Mouse (Mus musculus) embryonic facial prominence, embryonic 13.5 days (tissue): Measurements from ENCODE around the gene Rbm20. TPM values are rescaled to one million over a fixed set of nuclear protein-coding genes. Genes with fewer than 3 reads are reported as not detected.

Experiments used
- ATAC-seq: fragments of 200-750 bp; cut with Nextera tagmentation; 2 replicates; pipeline ENCODE4 v1.8.0; 2017; ENCODE audit warnings: low read depth; ENCODE audit not compliant: insufficient number of reproducible peaks, insufficient read depth, low FRiP score, low TSS enrichment
- H3K27ac ChIP-seq: fragments of 300-500 bp; sonication (generic); 2 replicates; pipeline ENCODE4 v1.5.1; 2015; ENCODE audit warnings: moderate library complexity, mild to moderate bottlenecking, inconsistent platforms
- H3K27me3 ChIP-seq: fragments of 300-500 bp; sonication (generic); 2 replicates; pipeline ENCODE4 v1.6.1; 2015; ENCODE audit warnings: mild to moderate bottlenecking, inconsistent platforms
- H3K36me3 ChIP-seq: fragments of 300-500 bp; sonication (generic); 2 replicates; pipeline ENCODE4 v1.6.1; 2015; ENCODE audit warnings: mild to moderate bottlenecking, inconsistent platforms
- H3K4me1 ChIP-seq: fragments of 300-500 bp; sonication (generic); 2 replicates; pipeline ENCODE4 v1.6.1; 2015; ENCODE audit warnings: inconsistent platforms
- H3K4me2 ChIP-seq: fragments of 300-500 bp; sonication (generic); 2 replicates; pipeline ENCODE4 v1.6.1; 2015; ENCODE audit warnings: moderate library complexity, mild to moderate bottlenecking, inconsistent platforms
- H3K4me3 ChIP-seq: fragments of 300-500 bp; sonication (generic); 2 replicates; pipeline ENCODE4 v1.5.1; 2015; ENCODE audit warnings: mild to moderate bottlenecking, inconsistent platforms
- H3K9ac ChIP-seq: fragments of 300-500 bp; sonication (generic); 2 replicates; pipeline ENCODE4 v1.6.1; 2015; ENCODE audit warnings: mild to moderate bottlenecking, inconsistent platforms
- H3K9me3 ChIP-seq: fragments of 300-500 bp; sonication (generic); 2 replicates; pipeline ENCODE4 v1.6.1; 2016; ENCODE audit warnings: inconsistent platforms
- WGBS: fragments of 180-500 bp; shearing (Covaris S2); methylation state at CpG from one replicate; pipeline ENCODE4 v1.1.7; 2015; ENCODE audit warnings: mixed read lengths; 5-methylcytosine and 5-hydroxymethylcytosine counted together
- polyA plus RNA-seq: library from polyadenylated mRNA; unstranded; fragments of >200 nt; fragmentation: Nextera tagmentation; extraction: Ambion mirVana; gene quantifications from 2 replicates; pipeline ENCODE4 v1.2.1, GENCODE M21; 2015

Gene Rbm20
- polyA plus RNA-seq, 1 experiment from 2014 or later = 4.2 TPM

GRCm38 (mm10) chr19:53741902-53742301 is 64.8 kb downstream of the Rbm20 start:
- H3K4me1 ChIP-seq = peaks cover 3% of the 10 kb centered on the region; the same call in 1 of the 2 replicates
- H3K9ac ChIP-seq = no peak overlapping the region
- H3K36me3 ChIP-seq = no peaks in the 10 kb centered on the region
- H3K27me3 ChIP-seq = no peaks in the 10 kb centered on the region
- H3K4me2 ChIP-seq = no peak overlapping the region
- ATAC-seq = no peak
- H3K4me3 ChIP-seq = no peak overlapping the region
- no peak overlapping the region for H3K27ac ChIP-seq
- no peaks in the 10 kb centered on the region for H3K9me3 ChIP-seq
- WGBS = 61% methylated on average over 3 of the region's 3 CpGs

DNA sequence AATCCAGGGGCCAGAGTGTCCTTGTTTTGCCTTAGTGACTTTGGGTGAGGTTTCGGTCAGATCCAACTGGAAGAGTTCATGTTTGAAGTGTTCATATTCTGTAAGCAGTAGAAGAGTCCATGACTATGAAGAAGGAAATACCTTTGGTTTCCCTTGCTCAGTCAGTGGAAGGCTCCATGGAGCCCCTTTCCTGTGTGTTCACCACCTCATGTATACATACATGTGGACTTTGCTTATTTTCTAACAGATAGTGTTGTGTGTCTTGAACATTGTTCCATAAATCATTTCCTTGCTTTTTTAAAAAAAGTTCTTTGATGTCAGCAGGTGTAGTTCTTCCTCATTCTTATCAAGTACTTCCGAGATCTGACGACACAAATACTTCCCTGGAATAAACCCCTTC is 68.2 kb downstream of the Rbm20 start:
- H3K9ac ChIP-seq = no peak overlapping the region
- H3K4me2 ChIP-seq = no peak overlapping the region
- no peak for ATAC-seq
- no peak overlapping the region for H3K4me3 ChIP-seq
- no peak overlapping the region for H3K27ac ChIP-seq
- H3K4me1 ChIP-seq = peaks cover 3% of the 10 kb centered on the region; the same call in 1 of the 2 replicates
- H3K27me3 ChIP-seq = no peaks in the 10 kb centered on the region
- H3K36me3 ChIP-seq = no peaks in the 10 kb centered on the region
- WGBS = 94% methylated on average over 3 of the region's 3 CpGs
- no peaks in the 10 kb centered on the region for H3K9me3 ChIP-seq

GRCm38 (mm10) chr19:53746116-53746515 is 69.0 kb downstream of the Rbm20 start:
- Histone ChIP-seq H3K4me1 (peaks cover 3% of the 10 kb centered on the region; the same call in 1 of the 2 replicates), H3K9me3 (no peaks in the 10 kb centered on the region), H3K27ac (no peak overlapping the region), H3K36me3 (no peaks in the 10 kb centered on the region), H3K27me3 (no peaks in the 10 kb centered on the region), H3K9ac (no peak overlapping the region), H3K4me2 (no peak overlapping the region), H3K4me3 (no peak overlapping the region)
- 50% methylated on average over 9 of the region's 9 CpGs for WGBS
- ATAC-seq = no peak

DNA sequence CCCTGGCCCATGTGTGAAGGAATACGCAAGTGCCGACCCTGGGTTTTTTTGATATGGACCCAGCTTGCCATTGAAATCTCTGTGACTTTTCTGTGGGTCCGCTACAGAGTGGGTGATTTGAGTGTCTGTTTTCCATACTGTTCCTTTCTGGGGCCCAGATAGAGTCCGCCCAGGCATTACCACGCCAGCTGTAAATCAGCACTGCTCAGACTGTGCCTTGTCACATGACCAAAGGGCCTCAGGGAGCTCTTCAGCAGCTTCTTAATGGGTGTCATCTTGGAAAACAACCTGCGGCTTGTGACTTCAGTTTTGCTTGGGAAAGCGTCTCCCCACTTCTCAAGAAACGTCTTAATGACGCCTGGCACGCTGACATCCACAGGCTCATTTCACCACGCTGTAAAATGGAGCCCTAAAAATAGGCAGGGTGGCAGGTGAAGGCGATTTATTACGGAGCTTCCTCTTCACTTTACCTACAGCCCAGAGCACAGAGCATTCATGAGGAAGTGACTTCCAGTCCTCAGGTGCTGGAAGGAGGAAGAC is 71.2 kb downstream of the Rbm20 start:
- H3K4me2 ChIP-seq = no peak overlapping the region
- no peaks in the 10 kb centered on the region for H3K36me3 ChIP-seq
- no peak overlapping the region for H3K4me3 ChIP-seq
- WGBS = 80% methylated on average over 13 of the region's 13 CpGs
- no peak overlapping the region for H3K9ac ChIP-seq
- no peak overlapping the region for H3K27ac ChIP-seq
- H3K4me1 ChIP-seq = peaks cover 3% of the 10 kb centered on the region; the same call in 1 of the 2 replicates
- no peaks in the 10 kb centered on the region for H3K9me3 ChIP-seq
- no peaks in the 10 kb centered on the region for H3K27me3 ChIP-seq
- ATAC-seq = no peak

DNA sequence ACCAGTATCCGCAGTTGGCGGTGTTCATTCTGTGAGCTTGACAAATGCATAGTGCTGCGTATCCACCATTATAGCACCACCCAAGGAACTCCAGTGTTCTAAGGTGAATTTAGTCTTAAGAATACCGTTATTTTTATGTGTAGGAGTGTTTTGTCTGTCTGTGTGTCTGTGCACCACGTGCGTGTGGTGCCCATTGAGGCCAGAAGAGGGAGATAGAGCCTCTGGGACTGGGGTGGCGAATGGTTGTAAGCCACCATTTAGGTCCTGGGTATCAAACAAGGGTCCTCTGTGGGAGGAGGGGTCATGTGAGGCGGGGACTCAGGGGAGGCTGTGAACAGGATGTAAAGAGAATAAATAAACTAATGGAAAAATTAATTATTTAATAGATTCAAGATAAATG is 72.2 kb downstream of the Rbm20 start:
- H3K4me2 ChIP-seq = no peak overlapping the region
- no peak for ATAC-seq
- H3K4me3 ChIP-seq = no peak overlapping the region
- H3K27me3 ChIP-seq = no peaks in the 10 kb centered on the region
- H3K27ac ChIP-seq = no peak overlapping the region
- no peak overlapping the region for H3K9ac ChIP-seq
- no peaks in the 10 kb centered on the region for H3K9me3 ChIP-seq
- H3K36me3 ChIP-seq = no peaks in the 10 kb centered on the region
- H3K4me1 ChIP-seq = peaks cover 3% of the 10 kb centered on the region; the same call in 1 of the 2 replicates
- WGBS = 95% methylated on average over 8 of the region's 8 CpGs

DNA sequence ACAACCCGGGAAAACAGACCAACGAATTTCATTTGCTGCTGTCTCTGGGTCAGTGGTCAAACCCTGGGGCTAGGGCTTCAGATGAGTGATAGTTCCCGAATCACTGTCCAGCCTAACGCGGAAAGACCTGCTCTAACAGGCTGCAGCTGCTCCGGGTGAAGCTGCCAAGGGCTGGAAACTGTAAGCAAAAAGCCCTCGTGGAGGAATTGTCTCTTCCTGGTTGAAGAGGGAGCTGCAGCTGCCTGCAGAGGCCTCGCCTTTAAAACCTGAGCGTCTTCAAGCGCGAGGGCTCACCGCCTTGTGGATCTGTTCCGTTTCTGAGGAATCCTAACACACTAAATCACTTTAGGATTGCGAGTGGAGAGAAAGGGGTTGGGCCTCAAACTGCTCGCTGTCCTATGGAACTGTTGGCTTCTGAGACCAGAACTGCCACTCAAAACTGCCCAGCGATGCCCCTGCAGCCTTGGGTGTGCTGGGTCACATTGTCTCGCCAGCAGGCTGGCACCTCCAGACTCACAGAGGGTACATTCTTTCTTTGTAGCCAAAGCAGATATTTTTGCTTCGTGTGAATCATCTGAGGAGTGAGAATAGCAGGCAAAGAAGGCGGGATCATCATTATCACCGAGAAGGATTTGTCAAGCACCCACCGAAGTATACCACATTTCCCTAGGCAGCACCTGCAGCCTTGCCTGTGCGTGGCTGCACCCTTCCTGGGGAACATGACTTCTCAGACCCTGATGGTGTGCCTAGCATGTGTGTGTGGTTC is 74.5 kb downstream of the Rbm20 start:
- no peak overlapping the region for H3K4me3 ChIP-seq
- ATAC-seq = no peak
- no peaks in the 10 kb centered on the region for H3K27me3 ChIP-seq
- H3K4me1 ChIP-seq = peaks cover 3% of the 10 kb centered on the region; the same call in 1 of the 2 replicates
- H3K9ac ChIP-seq = no peak overlapping the region
- H3K4me2 ChIP-seq = no peak overlapping the region
- WGBS = 54% methylated on average over 22 of the region's 22 CpGs
- no peaks in the 10 kb centered on the region for H3K36me3 ChIP-seq
- no peaks in the 10 kb centered on the region for H3K9me3 ChIP-seq
- no peak overlapping the region for H3K27ac ChIP-seq

- Histone ChIP-seq H3K4me1 (peaks cover 3% of the 10 kb centered on the region; the same call in 1 of the 2 replicates), H3K27ac (no peak overlapping the region), H3K9ac (no peak overlapping the region), H3K9me3 (no peaks in the 10 kb centered on the region), H3K36me3 (no peaks in the 10 kb centered on the region), H3K27me3 (no peaks in the 10 kb centered on the region), H3K4me2 (no peak overlapping the region), H3K4me3 (no peak overlapping the region)
- 59% methylated on average over 7 of the region's 7 CpGs for WGBS
- no peak for ATAC-seq
Observed at GRCm38 (mm10) chr19:53752993-53753392, 75.9 kb downstream of the Rbm20 start.

DNA sequence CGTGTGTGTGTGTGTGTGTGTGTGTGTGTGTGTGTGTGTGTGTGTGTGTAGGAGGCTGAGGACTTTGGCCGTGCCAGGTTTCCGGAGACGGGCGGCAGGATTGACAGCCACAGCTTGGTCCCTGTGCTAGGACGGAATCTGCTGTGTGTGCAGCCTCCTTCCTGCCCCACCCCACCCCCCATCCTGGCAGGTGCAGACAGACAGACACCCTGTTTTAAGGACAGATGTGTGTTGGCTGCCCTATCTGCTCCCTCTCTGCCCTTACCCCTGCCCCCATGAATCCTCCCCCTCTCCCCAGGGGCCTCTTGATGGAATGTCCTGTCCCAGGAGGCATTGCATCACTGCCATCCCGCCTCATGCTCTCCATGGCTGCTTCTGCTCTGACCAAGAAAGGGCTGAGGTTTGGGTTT is 77.3 kb downstream of the Rbm20 start:
- no peak overlapping the region for H3K27ac ChIP-seq
- H3K9me3 ChIP-seq = no peaks in the 10 kb centered on the region
- no peak for ATAC-seq
- H3K9ac ChIP-seq = no peak overlapping the region
- WGBS = 64% methylated on average over 7 of the region's 7 CpGs
- H3K4me3 ChIP-seq = no peak overlapping the region
- no peaks in the 10 kb centered on the region for H3K36me3 ChIP-seq
- H3K4me2 ChIP-seq = no peak overlapping the region
- H3K27me3 ChIP-seq = no peaks in the 10 kb centered on the region
- peaks cover 3% of the 10 kb centered on the region; the same call in 1 of the 2 replicates for H3K4me1 ChIP-seq

DNA sequence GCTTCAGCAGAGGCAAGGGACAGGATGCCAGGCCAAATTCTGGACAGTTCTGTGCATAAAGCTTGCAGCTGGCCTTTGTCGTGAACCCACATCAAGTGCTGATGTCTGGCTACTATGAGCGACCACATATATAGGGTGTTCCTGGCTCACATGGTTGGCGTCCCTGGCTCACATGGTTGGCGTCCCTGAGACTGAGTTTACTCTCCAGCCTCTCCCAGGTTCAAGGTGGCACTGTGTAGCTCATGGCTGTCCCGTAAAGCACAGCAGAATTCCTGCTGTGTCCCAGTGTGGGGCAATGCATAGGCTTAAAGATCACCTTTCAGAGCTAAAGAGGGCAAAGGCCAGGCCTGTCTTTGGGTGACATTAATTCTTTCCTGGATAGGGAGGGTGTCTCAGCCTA is 78.2 kb downstream of the Rbm20 start:
- Histone ChIP-seq H3K4me3 (no peak overlapping the region), H3K36me3 (no peaks in the 10 kb centered on the region), H3K27me3 (no peaks in the 10 kb centered on the region), H3K4me1 (peaks cover 3% of the 10 kb centered on the region; the same call in 1 of the 2 replicates), H3K9me3 (no peaks in the 10 kb centered on the region), H3K9ac (no peak overlapping the region), H3K27ac (no peak overlapping the region), H3K4me2 (no peak overlapping the region)
- no peak for ATAC-seq
- WGBS = 82% methylated on average over 5 of the region's 5 CpGs

GRCm38 (mm10) chr19:53757432-53758109 is 80.5 kb downstream of the Rbm20 start:
- Histone ChIP-seq H3K4me1 (peaks cover 7% of the 10 kb centered on the region; the same call in 1 of the 2 replicates), H3K9me3 (no peaks in the 10 kb centered on the region), H3K27ac (no peak overlapping the region), H3K27me3 (no peaks in the 10 kb centered on the region), H3K36me3 (no peaks in the 10 kb centered on the region), H3K4me3 (no peak overlapping the region), H3K4me2 (no peak overlapping the region), H3K9ac (no peak overlapping the region)
- WGBS = 86% methylated on average over 17 of the region's 17 CpGs
- no peak for ATAC-seq

DNA sequence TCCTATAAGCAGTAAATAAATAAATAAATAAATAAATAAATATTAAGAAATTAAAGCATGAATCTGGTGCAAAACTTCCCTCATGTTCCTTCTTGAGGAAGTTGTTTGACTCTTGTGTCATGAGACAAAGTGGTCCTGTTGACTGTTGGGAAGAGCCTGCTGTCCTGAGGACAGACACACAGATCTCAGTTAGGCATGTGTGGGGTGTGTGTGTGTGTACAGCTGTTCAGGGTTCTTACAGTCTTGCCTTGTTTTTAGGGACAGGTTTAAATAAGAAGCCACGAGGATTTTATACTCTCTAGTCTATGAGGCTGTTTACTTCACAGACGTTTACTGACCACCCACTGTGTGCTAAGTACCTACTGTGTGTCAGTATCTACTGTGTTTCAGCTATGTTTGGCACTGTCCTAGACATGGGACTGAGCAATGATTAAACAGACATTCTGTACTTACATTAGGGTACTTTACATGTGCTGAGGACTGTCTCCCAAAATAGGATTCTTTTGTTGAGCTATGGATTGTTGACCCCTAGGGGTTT is 81.8 kb downstream of the Rbm20 start:
- WGBS = 82% methylated on average over 2 of the region's 2 CpGs
- Histone ChIP-seq H3K9ac (no peak overlapping the region), H3K27me3 (no peaks in the 10 kb centered on the region), H3K4me2 (no peak overlapping the region), H3K4me3 (no peak overlapping the region), H3K9me3 (no peaks in the 10 kb centered on the region), H3K4me1 (peaks cover 8% of the 10 kb centered on the region; the same call in 1 of the 2 replicates), H3K27ac (no peak overlapping the region), H3K36me3 (no peaks in the 10 kb centered on the region)
- no peak for ATAC-seq
